Mouse (Mus musculus) MEL (cell line): ENCODE data around the gene Atp8b5. TPM values are rescaled to one million over a fixed set of nuclear protein-coding genes. Genes with fewer than 3 reads are reported as not detected.

Source experiments
- DNase-seq: peaks from one replicate; pipeline ENCODE4 v3.0.0; 2011; ENCODE audit warnings: low read depth, low spot score
- H3K27ac ChIP-seq: 2 replicates; pipeline ENCODE4 v1.5.1; 2012; ENCODE audit warnings: low read depth, mild to moderate bottlenecking, control low read depth, low read length, moderate library complexity; ENCODE audit not compliant: control insufficient read depth
- H3K27me3 ChIP-seq, 2 experiments: fragments of 150-350 bp in 1 of 2; sonication (generic) in 1 of 2; 2 replicates each; pipeline ENCODE4 v1.6.1; 2012; ENCODE audit warnings: low read length in 2 of 2, mild to moderate bottlenecking in 2 of 2, improper control_type of control experiment in 1 of 2, moderate library complexity in 1 of 2; ENCODE audit not compliant: insufficient read depth in 2 of 2, control insufficient read depth in 1 of 2
- H3K36me3 ChIP-seq, 2 experiments: 2 replicates each; pipeline ENCODE4 v1.6.1; 2012 to 2014; ENCODE audit warnings: low read length in 2 of 2, improper control_type of control experiment in 1 of 2, inconsistent platforms in 1 of 2, mild to moderate bottlenecking in 1 of 2; ENCODE audit not compliant: insufficient read depth in 2 of 2, control insufficient read depth in 1 of 2
- H3K4me1 ChIP-seq, 2 experiments: fragments of 150-350 bp in 1 of 2; sonication (generic) in 1 of 2; 2 replicates each; pipeline ENCODE4 v1.6.1; 2012; ENCODE audit warnings: low read length in 2 of 2, improper control_type of control experiment in 1 of 2, mild to moderate bottlenecking in 1 of 2; ENCODE audit not compliant: insufficient read depth in 2 of 2, control insufficient read depth in 1 of 2
- H3K4me3 ChIP-seq, 2 experiments: fragments of 150-350 bp in 1 of 2; sonication (generic) in 1 of 2; 2 replicates each; pipeline ENCODE4 v1.5.1; 2012; ENCODE audit warnings: low read depth in 2 of 2, low read length in 2 of 2, mild to moderate bottlenecking in 2 of 2, moderate library complexity in 2 of 2, control low read depth in 1 of 2, improper control_type of control experiment in 1 of 2; ENCODE audit not compliant: control insufficient read depth in 1 of 2, insufficient read depth in 1 of 2
- H3K79me2 ChIP-seq: 2 replicates; pipeline ENCODE4 v1.6.1; 2012; ENCODE audit warnings: mild to moderate bottlenecking, low read length, moderate library complexity; ENCODE audit not compliant: control insufficient read depth, poor library complexity, insufficient read depth
- H3K9ac ChIP-seq: 2 replicates; pipeline ENCODE4 v1.6.1; 2012; ENCODE audit warnings: low read depth, mild to moderate bottlenecking, control low read depth, low read length, moderate library complexity; ENCODE audit not compliant: control insufficient read depth, poor library complexity, severe bottlenecking
- H3K9me3 ChIP-seq: fragments of 150-350 bp; sonication (generic); replicated peaks from 2 replicates; pipeline ENCODE4 v1.6.1; 2012; ENCODE audit warnings: mild to moderate bottlenecking, low read length, improper control_type of control experiment, moderate library complexity; ENCODE audit not compliant: insufficient read depth
- BHLHE40 ChIP-seq: IDR thresholded peaks from 2 replicates; pipeline ENCODE4 v1.6.1; 2012; ENCODE audit warnings: low read depth, mild to moderate bottlenecking, inconsistent platforms, low read length, improper control_type of control experiment, borderline replicate concordance
- CHD1 ChIP-seq: IDR thresholded peaks from 2 replicates; pipeline ENCODE4 v1.6.1; 2012; ENCODE audit warnings: low read depth, mild to moderate bottlenecking, inconsistent platforms, low read length, improper control_type of control experiment
- CTCF ChIP-seq, 3 experiments: IDR thresholded peaks in 2 of 3; conservative IDR thresholded peaks in 1 of 3; 2 replicates each; pipeline ENCODE4 v1.5.1; 2011 to 2012; ENCODE audit warnings: low read length in 3 of 3, low read depth in 2 of 3, mild to moderate bottlenecking in 2 of 3, improper control_type of control experiment in 1 of 3, inconsistent platforms in 1 of 3, mixed read lengths in 1 of 3, moderate library complexity in 1 of 3; ENCODE audit not compliant: control insufficient read depth in 1 of 3, insufficient read depth in 1 of 3, poor library complexity in 1 of 3, severe bottlenecking in 1 of 3
- E2F4 ChIP-seq: IDR thresholded peaks from 2 replicates; pipeline ENCODE4 v1.6.1; 2011; ENCODE audit warnings: low read depth, low read length, improper control_type of control experiment, borderline replicate concordance
- GATA1 ChIP-seq: IDR thresholded peaks from 2 replicates; pipeline ENCODE4 v1.6.1; 2011; ENCODE audit warnings: low read depth, low read length, improper control_type of control experiment
- JUND ChIP-seq: IDR thresholded peaks from 2 replicates; pipeline ENCODE4 v1.6.1; 2011; ENCODE audit warnings: low read depth, mild to moderate bottlenecking, improper control_type of control experiment, low read length
- MAFK ChIP-seq: IDR thresholded peaks from 2 replicates; pipeline ENCODE4 v1.6.1; 2011; ENCODE audit warnings: low read depth, mild to moderate bottlenecking, low read length, improper control_type of control experiment, borderline replicate concordance
- MAX ChIP-seq: IDR thresholded peaks from 2 replicates; pipeline ENCODE4 v1.6.1; 2011; ENCODE audit warnings: low read length, improper control_type of control experiment
- MAZ ChIP-seq: IDR thresholded peaks from 2 replicates; pipeline ENCODE4 v1.6.1; 2012; ENCODE audit warnings: low read depth, mild to moderate bottlenecking, inconsistent platforms, low read length, improper control_type of control experiment
- MXI1 ChIP-seq: IDR thresholded peaks from 2 replicates; pipeline ENCODE4 v1.6.1; 2011; ENCODE audit warnings: mild to moderate bottlenecking, low read depth, low read length, improper control_type of control experiment
- MYB ChIP-seq: IDR thresholded peaks from 2 replicates; pipeline ENCODE4 v1.6.1; 2011; ENCODE audit warnings: mild to moderate bottlenecking, low read depth, low read length, improper control_type of control experiment
- NRF1 ChIP-seq: IDR thresholded peaks from 2 replicates; pipeline ENCODE4 v1.6.1; 2014; ENCODE audit warnings: low read depth, mild to moderate bottlenecking, inconsistent platforms, low read length, improper control_type of control experiment, moderate library complexity; ENCODE audit not compliant: poor library complexity, insufficient read depth, severe bottlenecking
- POLR2AphosphoS5 ChIP-seq: IDR thresholded peaks from 2 replicates; pipeline ENCODE4 v1.6.1; 2012; ENCODE audit warnings: low read depth, borderline replicate concordance, mild to moderate bottlenecking, inconsistent platforms, low read length, moderate library complexity, mixed read lengths
- RAD21 ChIP-seq: IDR thresholded peaks from 2 replicates; pipeline ENCODE4 v1.6.1; 2011; ENCODE audit warnings: mild to moderate bottlenecking, low read depth, low read length, improper control_type of control experiment
- SMC3 ChIP-seq: IDR thresholded peaks from 2 replicates; pipeline ENCODE4 v1.6.1; 2011; ENCODE audit warnings: low read depth, low read length, improper control_type of control experiment
- ZMIZ1 ChIP-seq: IDR thresholded peaks from 2 replicates; pipeline ENCODE4 v1.6.1; 2012; ENCODE audit warnings: low read depth, mild to moderate bottlenecking, inconsistent platforms, low read length, improper control_type of control experiment, moderate library complexity
- polyA plus RNA-seq, 2 experiments: library from polyadenylated mRNA; stranded (reverse) in 1 of 2; unstranded in 1 of 2; fragments of >175 nt in 1 of 2; fragments of >200 nt in 1 of 2; gene quantifications; 2 replicates each; pipeline versions ENCODE4 v1.2.1 to v1.2.4; 2012; ENCODE audit warnings: low replicate concordance in 2 of 2, low read depth in 1 of 2; ENCODE audit not compliant: insufficient read length in 2 of 2, insufficient read depth in 1 of 2, missing spikeins in 1 of 2
- total RNA-seq: library from RNA; depleted of rRNA; stranded (reverse); fragments of 300-350 nt; gene quantifications from 2 replicates; pipeline ENCODE4 v1.2.3, GENCODE M21; 2012

The Atp8b5 gene
- total and polyA plus RNA-seq, 3 experiments = 4.9 to 5.0 TPM; not detected in 1

GRCm38 (mm10) chr4:43399391-43400131, 132.6 kb downstream of the Atp8b5 start:
- Histone ChIP-seq H3K27me3 (no peaks in the 10 kb centered on the region), H3K9me3 (no peaks in the 10 kb centered on the region), H3K4me1 (peaks cover 2 to 4% of the 10 kb centered on the region in 2 experiments; a peak in 1 of 4 replicates), H3K27ac (no peak overlapping the region), H3K9ac (no peak overlapping the region), H3K36me3 (no peaks in the 10 kb centered on the region; a peak in 1 of 4 replicates), H3K4me3 (no peak overlapping the region), H3K79me2 (no peaks in the 10 kb centered on the region)
- TF ChIP-seq MAZ = no peak
- TF ChIP-seq MXI1 = no peak
- TF ChIP-seq NRF1 = no peak
- no peak for TF ChIP-seq SMC3
- no peak for TF ChIP-seq MAFK
- TF ChIP-seq JUND = no peak
- TF ChIP-seq MYB = no peak
- TF ChIP-seq BHLHE40 = no peak
- DNase-seq = no peak

- Histone ChIP-seq H3K36me3 (no peaks in the 10 kb centered on the region), H3K9ac (no peak overlapping the region), H3K27ac (no peak overlapping the region), H3K4me1 (no peaks in the 10 kb centered on the region), H3K4me3 (no peak overlapping the region), H3K9me3 (no peaks in the 10 kb centered on the region), H3K79me2 (no peaks in the 10 kb centered on the region), H3K27me3 (no peaks in the 10 kb centered on the region)
- DNase-seq = no peak
- TF ChIP-seq MAX (no peak), E2F4 (no peak), CTCF (IDR thresholded peaks at IDR 0.05 in 2 of 3, conservative IDR thresholded peaks at IDR 0.05 in 1 of 3; ENCODE audit: control insufficient read depth in 1 of 3, insufficient read depth in 1 of 3, low read depth in 2 of 3, low read length in 3 of 3, poor library complexity in 1 of 3, severe bottlenecking in 1 of 3) (no peak), MAZ (no peak), RAD21 (no peak), JUND (no peak), MAFK (no peak), GATA1 (no peak), CHD1 (no peak), NRF1 (no peak), ZMIZ1 (no peak), POLR2AphosphoS5 (no peak)
Measured at GRCm38 (mm10) chr4:43400976-43401375, 134.0 kb downstream of the Atp8b5 start.
